Mouse (Mus musculus): ENCODE data around the gene Helq. TPM values are rescaled to one million over a fixed set of nuclear protein-coding genes. Genes with fewer than 3 reads are reported as not detected.

Helq gene
- polyA plus RNA-seq, 1 experiment: 4.2 TPM

DNA sequence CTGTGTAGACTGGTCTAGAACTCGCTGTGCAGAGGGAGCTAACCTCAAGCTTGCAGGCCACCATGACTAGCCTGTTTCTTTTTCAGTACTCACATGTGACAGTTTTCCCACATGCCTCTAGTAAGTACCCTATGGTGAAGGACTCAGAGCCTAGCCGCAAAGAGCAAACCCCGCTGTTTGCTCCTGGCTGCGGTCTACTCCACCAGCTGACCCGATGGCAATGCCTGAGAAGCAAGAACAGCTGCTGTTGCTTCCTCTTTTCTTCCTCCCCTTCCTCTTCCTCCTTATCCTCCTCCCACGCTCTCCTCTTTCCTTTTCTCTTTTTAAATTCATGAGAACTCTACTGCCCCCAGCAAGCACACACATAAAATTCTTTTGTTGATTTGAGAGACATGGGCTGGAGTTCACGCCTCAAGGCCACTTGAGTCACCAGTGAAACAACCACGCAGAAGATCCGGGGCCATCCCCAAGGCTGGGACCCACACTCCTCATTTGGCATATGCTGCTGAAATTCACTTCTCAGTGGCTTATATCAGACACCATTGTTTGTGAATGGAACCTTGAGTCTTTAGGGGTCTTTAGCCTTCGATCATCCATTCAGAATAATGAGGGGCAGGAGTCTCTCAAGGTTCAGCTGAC lies 47.7 kb downstream of the Helq start:
- no peak overlapping the region for H3K4me3 ChIP-seq
- no peak overlapping the region for H3ac ChIP-seq (ENCODE audit: control insufficient read depth, insufficient read length)
- TF ChIP-seq REST (IDR thresholded peaks at IDR 0.05; ENCODE audit: insufficient read depth, insufficient read length) (no peak), MYOD1 (IDR thresholded peaks at IDR 0.05; ENCODE audit: control insufficient read depth in 1 of 3, insufficient read length in 2 of 3, low read depth in 2 of 3) (peak in 2 of 3 experiments; percentile 88 to 90), MAX (IDR thresholded peaks at IDR 0.05; ENCODE audit: low read depth) (no peak), TCF3 (IDR thresholded peaks at IDR 0.05; ENCODE audit: insufficient read length, low read depth) (no peak), POLR2A (IDR thresholded peaks at IDR 0.05; ENCODE audit: insufficient read length, low read depth) (no peak), MYOG (IDR thresholded peaks at IDR 0.05; ENCODE audit: control insufficient read depth in 1 of 3, insufficient read depth in 1 of 3, insufficient read length in 2 of 3, low read depth in 2 of 3) (peak in 2 of 3 experiments; percentile 36 to 81), USF1 (IDR thresholded peaks at IDR 0.05; ENCODE audit: low read depth) (no peak), E2F4 (IDR thresholded peaks at IDR 0.05; ENCODE audit: insufficient read depth) (no peak), CEBPB (IDR thresholded peaks at IDR 0.05; ENCODE audit: insufficient read depth, poor library complexity, severe bottlenecking) (no peak), SRF (IDR thresholded peaks at IDR 0.05; ENCODE audit: control insufficient read depth, insufficient read length, low read depth) (no peak), POLR2AphosphoS2 (IDR thresholded peaks at IDR 0.05; ENCODE audit: insufficient read length, low read depth) (no peak)
- H3K27me3 ChIP-seq (ENCODE audit: control insufficient read depth, insufficient read depth, insufficient read length): no peaks in the 10 kb centered on the region
- H3K4me2 ChIP-seq (ENCODE audit: low read depth): peak overlapping the region; percentile 62
- no peaks in the 10 kb centered on the region for H3K36me3 ChIP-seq (ENCODE audit: control insufficient read depth, insufficient read depth)
- H3K79me2 ChIP-seq (ENCODE audit: control insufficient read depth, insufficient read depth): no peaks in the 10 kb centered on the region

DNA sequence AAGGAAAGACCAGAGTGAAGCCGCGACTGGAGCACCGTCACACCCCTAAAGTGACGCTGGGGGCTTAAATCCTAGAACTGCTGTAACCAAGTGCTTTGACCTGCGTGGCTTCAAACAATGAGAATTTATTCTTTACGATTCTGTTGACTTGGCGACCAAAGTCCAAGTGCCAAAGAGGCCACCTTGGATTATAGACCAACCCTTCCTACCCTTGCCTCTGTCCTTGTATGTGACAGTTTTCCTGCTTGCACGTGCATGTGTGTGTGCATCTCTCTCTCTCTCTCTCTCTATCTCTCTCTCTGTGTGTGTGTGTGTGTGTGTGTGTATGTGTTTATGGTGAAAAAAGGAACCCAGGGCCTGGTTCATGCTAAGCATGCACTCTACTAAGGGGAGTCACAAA lies 59.6 kb downstream of the Helq start:
- no peak for TF ChIP-seq MYOD1 (IDR thresholded peaks at IDR 0.05; ENCODE audit: control insufficient read depth in 1 of 3, insufficient read length in 2 of 3, low read depth in 2 of 3)
- H3K4me3 ChIP-seq: no peak overlapping the region
- H3K4me2 ChIP-seq (ENCODE audit: low read depth): no peak overlapping the region
- H3ac ChIP-seq (ENCODE audit: control insufficient read depth, insufficient read length): no peak overlapping the region
- H3K79me2 ChIP-seq (ENCODE audit: control insufficient read depth, insufficient read depth): no peaks in the 10 kb centered on the region
- H3K27me3 ChIP-seq (ENCODE audit: control insufficient read depth, insufficient read depth, insufficient read length): no peaks in the 10 kb centered on the region
- no peaks in the 10 kb centered on the region for H3K36me3 ChIP-seq (ENCODE audit: control insufficient read depth, insufficient read depth)

DNA sequence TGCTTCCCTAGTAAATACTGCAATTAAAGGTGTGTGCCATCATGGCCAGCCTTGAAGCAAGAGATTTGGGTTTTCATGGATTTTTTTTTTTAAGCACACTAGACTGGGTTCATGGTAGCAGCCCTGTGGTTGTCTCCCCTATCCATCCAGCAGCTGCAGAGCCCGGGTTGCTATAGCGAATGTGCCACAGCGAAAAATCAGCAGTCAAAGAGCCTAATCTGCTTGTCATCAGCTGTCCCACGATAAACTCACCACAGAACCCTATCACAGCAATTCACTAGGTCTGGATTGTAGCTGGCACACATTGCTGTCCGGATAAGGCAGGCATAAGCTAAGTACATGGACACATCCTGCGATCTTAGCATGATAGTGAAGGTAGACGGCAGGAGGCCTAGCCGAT lies 61.5 kb downstream of the Helq start:
- H3K36me3 ChIP-seq (ENCODE audit: control insufficient read depth, insufficient read depth): no peaks in the 10 kb centered on the region
- TF ChIP-seq MYOG (IDR thresholded peaks at IDR 0.05; ENCODE audit: control insufficient read depth in 1 of 3, insufficient read depth in 1 of 3, insufficient read length in 2 of 3, low read depth in 2 of 3) (peak in 1 of 3 experiments; percentile 5), MYOD1 (IDR thresholded peaks at IDR 0.05; ENCODE audit: control insufficient read depth in 1 of 3, insufficient read length in 2 of 3, low read depth in 2 of 3) (no peak), USF1 (IDR thresholded peaks at IDR 0.05; ENCODE audit: low read depth) (no peak), POLR2A (IDR thresholded peaks at IDR 0.05; ENCODE audit: insufficient read length, low read depth) (no peak)
- H3ac ChIP-seq (ENCODE audit: control insufficient read depth, insufficient read length): no peak overlapping the region
- H3K27me3 ChIP-seq (ENCODE audit: control insufficient read depth, insufficient read depth, insufficient read length): no peaks in the 10 kb centered on the region
- H3K4me2 ChIP-seq (ENCODE audit: low read depth): no peak overlapping the region
- H3K79me2 ChIP-seq (ENCODE audit: control insufficient read depth, insufficient read depth): no peaks in the 10 kb centered on the region
- H3K4me3 ChIP-seq: no peak overlapping the region

DNA sequence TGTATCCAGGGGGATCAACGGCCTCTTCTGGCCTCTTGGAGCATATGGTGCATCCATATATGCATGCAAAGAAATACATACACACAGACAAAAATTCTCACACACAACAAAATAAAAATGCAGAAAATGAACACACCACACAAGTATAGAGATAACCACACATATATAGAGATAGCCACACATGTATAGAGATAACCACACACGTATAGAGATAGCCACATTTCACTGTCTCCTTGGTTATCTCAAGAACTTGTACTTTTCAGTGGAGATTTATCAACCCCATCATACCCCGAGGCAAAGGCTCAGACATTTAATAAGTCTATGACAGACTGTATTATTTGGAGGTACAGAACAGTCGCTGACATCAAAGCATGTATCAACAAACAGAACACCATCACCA lies 63.9 kb downstream of the Helq start:
- no peaks in the 10 kb centered on the region for H3K27me3 ChIP-seq (ENCODE audit: control insufficient read depth, insufficient read depth, insufficient read length)
- H3K4me2 ChIP-seq (ENCODE audit: low read depth): no peak overlapping the region
- H3K36me3 ChIP-seq (ENCODE audit: control insufficient read depth, insufficient read depth): no peaks in the 10 kb centered on the region
- no peaks in the 10 kb centered on the region for H3K79me2 ChIP-seq (ENCODE audit: control insufficient read depth, insufficient read depth)
- H3K4me3 ChIP-seq: no peak overlapping the region
- TF ChIP-seq MYOG (IDR thresholded peaks at IDR 0.05; ENCODE audit: control insufficient read depth in 1 of 3, insufficient read depth in 1 of 3, insufficient read length in 2 of 3, low read depth in 2 of 3) (no peak), MYOD1 (IDR thresholded peaks at IDR 0.05; ENCODE audit: control insufficient read depth in 1 of 3, insufficient read length in 2 of 3, low read depth in 2 of 3) (no peak), REST (IDR thresholded peaks at IDR 0.05; ENCODE audit: insufficient read depth, insufficient read length) (no peak), MAX (IDR thresholded peaks at IDR 0.05; ENCODE audit: low read depth) (no peak), E2F4 (IDR thresholded peaks at IDR 0.05; ENCODE audit: insufficient read depth) (no peak), POLR2AphosphoS2 (IDR thresholded peaks at IDR 0.05; ENCODE audit: insufficient read length, low read depth) (no peak), USF1 (IDR thresholded peaks at IDR 0.05; ENCODE audit: low read depth) (no peak), TCF12 (IDR thresholded peaks at IDR 0.05; ENCODE audit: insufficient read depth, poor library complexity, severe bottlenecking) (no peak)
- H3ac ChIP-seq (ENCODE audit: control insufficient read depth, insufficient read length): no peak overlapping the region

DNA sequence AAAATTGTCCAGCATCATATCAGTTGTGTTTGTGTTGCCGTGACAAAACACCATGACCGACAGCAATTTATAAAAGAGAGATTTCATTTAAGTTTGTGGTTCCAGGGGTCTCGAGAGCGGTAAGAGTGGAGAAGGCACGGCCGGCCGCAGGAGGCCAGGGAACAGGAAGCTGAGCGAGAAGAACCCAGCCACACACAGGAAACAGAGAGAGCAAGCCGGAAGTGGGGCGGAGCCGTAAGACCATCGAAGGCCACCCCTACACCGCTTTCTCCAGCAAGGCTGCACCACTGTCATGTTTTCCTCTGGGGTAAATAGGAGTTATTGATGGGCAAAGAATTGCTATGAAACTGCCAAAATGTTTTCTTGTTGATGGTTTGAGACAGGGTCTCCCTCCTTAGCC lies 69.6 kb downstream of the Helq start:
- Histone ChIP-seq H3K4me3 (no peak overlapping the region), H3K79me2 (ENCODE audit: control insufficient read depth, insufficient read depth) (no peaks in the 10 kb centered on the region), H3K4me2 (ENCODE audit: low read depth) (no peak overlapping the region), H3K36me3 (ENCODE audit: control insufficient read depth, insufficient read depth) (no peaks in the 10 kb centered on the region), H3K27me3 (ENCODE audit: control insufficient read depth, insufficient read depth, insufficient read length) (peaks cover 6% of the 10 kb centered on the region), H3ac (ENCODE audit: control insufficient read depth, insufficient read length) (no peak overlapping the region)
- TF ChIP-seq E2F4 (IDR thresholded peaks at IDR 0.05; ENCODE audit: insufficient read depth) (no peak), MYOD1 (IDR thresholded peaks at IDR 0.05; ENCODE audit: control insufficient read depth in 1 of 3, insufficient read length in 2 of 3, low read depth in 2 of 3) (no peak), POLR2A (IDR thresholded peaks at IDR 0.05; ENCODE audit: insufficient read length, low read depth) (no peak), TCF3 (IDR thresholded peaks at IDR 0.05; ENCODE audit: insufficient read length, low read depth) (no peak), SRF (IDR thresholded peaks at IDR 0.05; ENCODE audit: control insufficient read depth, insufficient read length, low read depth) (no peak), TCF12 (IDR thresholded peaks at IDR 0.05; ENCODE audit: insufficient read depth, poor library complexity, severe bottlenecking) (no peak), MYOG (IDR thresholded peaks at IDR 0.05; ENCODE audit: control insufficient read depth in 1 of 3, insufficient read depth in 1 of 3, insufficient read length in 2 of 3, low read depth in 2 of 3) (no peak), USF1 (IDR thresholded peaks at IDR 0.05; ENCODE audit: low read depth) (no peak), REST (IDR thresholded peaks at IDR 0.05; ENCODE audit: insufficient read depth, insufficient read length) (no peak), POLR2AphosphoS2 (IDR thresholded peaks at IDR 0.05; ENCODE audit: insufficient read length, low read depth) (no peak), MAX (IDR thresholded peaks at IDR 0.05; ENCODE audit: low read depth) (no peak), CEBPB (IDR thresholded peaks at IDR 0.05; ENCODE audit: insufficient read depth, poor library complexity, severe bottlenecking) (no peak)

All from myocyte (in vitro differentiated cells).